ENCODE assay signal across 24 mouse cellular contexts in genomic region chr8:123507153-123507552, GRCm38 (mm10). TPM values are rescaled to one million over a fixed set of nuclear protein-coding genes. Genes with fewer than 3 reads are reported as not detected.
"Had no signal": no experiment of that assay in that cellular context is flagged by ENCODE, and none has a peak within 500 bp of the region (broad histone marks: within the 10 kb centered on the region; RNA-seq: fewer than 3 reads in every experiment).

No protein-coding gene starts in this region.

- H3K27ac ChIP-seq: hindbrain, postnatal 0 days; left cerebral cortex, adult 2 months; limb, embryonic 12.5 days; lung, embryonic 15.5 days; neural tube, embryonic 12.5 days; neural tube, embryonic 15.5 days; stomach, postnatal 0 days had no signal

- DNase-seq: kidney, adult 18-20 months; kidney, adult 9 months; kidney, postnatal 14 days; layer of hippocampus, postnatal 36 days; lung, adult 18-20 months; lung, postnatal 10 days; lung, postnatal 36 days; midbrain, embryonic 14.5 days; right cerebral cortex, adult 18-20 months; right cerebral cortex, postnatal 14 days; right cerebral cortex, postnatal 4 days; thymus, adult 2 months; thymus, postnatal 14 days had no signal

- H3K4me3 ChIP-seq: left cerebral cortex, adult 2 months; limb, embryonic 12.5 days; lung, embryonic 15.5 days; neural tube, embryonic 12.5 days; neural tube, embryonic 15.5 days had no signal

- H3K27me3 ChIP-seq: limb, embryonic 12.5 days; lung, embryonic 15.5 days; neural tube, embryonic 12.5 days; neural tube, embryonic 15.5 days had no signal

- H3K4me1 ChIP-seq: limb, embryonic 12.5 days; lung, embryonic 15.5 days; neural tube, embryonic 12.5 days; neural tube, embryonic 15.5 days had no signal

- H3K9ac ChIP-seq: limb, embryonic 12.5 days; lung, embryonic 15.5 days; neural tube, embryonic 12.5 days; neural tube, embryonic 15.5 days had no signal

- ATAC-seq: hindbrain, postnatal 0 days; inflammation-experienced regulatory T-cells, adult 6 months; intestine, embryonic 16.5 days had no signal

- H3K4me2 ChIP-seq: limb, embryonic 12.5 days; lung, embryonic 15.5 days; midbrain, embryonic 11.5 days; neural tube, embryonic 12.5 days; neural tube, embryonic 15.5 days had no signal

- H3K9me3 ChIP-seq: limb, embryonic 12.5 days; lung, embryonic 15.5 days; neural tube, embryonic 15.5 days had no signal

RNA-seq across cellular contexts. Expression of gene Dbndd1, which starts 8.1 kb away (rescaled TPM):
- total RNA-seq: liver, adult 2 months had no signal
- polyA plus RNA-seq: liver, adult 2 months had no signal
